Mouse (Mus musculus): ENCODE measurements around the gene Lsm12. TPM values are rescaled to one million over a fixed set of nuclear protein-coding genes. Genes with fewer than 3 reads are reported as not detected.

Lsm12 gene
- polyA plus RNA-seq, 1 experiment from 2014 or later = 83.4 TPM

DNA sequence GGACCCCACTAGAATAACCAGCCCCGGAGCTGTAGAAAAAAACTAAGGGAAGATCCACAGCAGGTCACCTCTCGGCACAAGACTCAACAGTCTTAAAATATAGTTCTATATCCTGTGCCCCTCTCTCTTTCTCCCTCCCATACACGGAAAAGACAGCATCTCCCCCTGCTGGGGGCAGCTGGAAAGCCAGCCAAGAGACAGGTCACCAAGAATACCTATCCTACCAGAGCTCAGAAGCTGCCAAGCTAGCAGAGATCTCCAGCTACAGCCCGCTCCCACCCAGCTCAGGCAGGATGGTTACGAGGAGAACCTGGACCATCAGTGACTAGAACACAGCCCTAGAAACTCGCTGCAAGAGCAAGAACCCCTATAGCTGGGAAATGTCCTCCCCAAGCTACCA, 38.1 kb upstream of the Lsm12 start:
- WGBS = 26% methylated on average over 6 of the region's 6 CpGs
- ATAC-seq (replicated peaks; ENCODE audit: insufficient number of reproducible peaks, insufficient read depth, low FRiP score, low read depth) = no peak
- no peak overlapping the region for H3K27ac ChIP-seq
- H3K36me3 ChIP-seq = no peaks in the 10 kb centered on the region
- peaks cover 94% of the 10 kb centered on the region for H3K4me1 ChIP-seq (replicated peaks)
- H3K27me3 ChIP-seq = no peaks in the 10 kb centered on the region
- H3K4me3 ChIP-seq = no peak overlapping the region
- no peak overlapping the region for H3K9ac ChIP-seq
- H3K9me3 ChIP-seq (replicated peaks) = no peaks in the 10 kb centered on the region
- H3K4me2 ChIP-seq = no peak overlapping the region

DNA sequence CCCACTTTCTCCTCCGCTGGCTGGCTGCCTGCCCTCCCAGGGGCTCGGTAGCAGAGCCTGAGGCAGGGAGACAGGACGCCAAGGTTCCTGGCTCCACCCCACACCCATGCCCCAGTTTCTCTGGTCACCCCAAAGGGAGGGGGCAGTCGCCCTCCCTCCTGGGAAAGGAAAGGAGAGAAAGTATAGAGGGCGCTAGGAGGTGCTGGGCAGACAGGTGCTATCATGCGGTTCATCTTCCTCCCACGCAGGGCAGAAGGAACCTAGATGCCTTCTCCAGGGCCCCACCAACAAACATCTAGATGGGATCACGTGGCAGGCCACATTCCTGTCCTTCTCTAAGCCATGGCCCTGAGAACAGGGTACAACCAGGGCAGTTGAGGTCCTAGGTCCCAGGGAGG, 36.9 kb upstream of the Lsm12 start:
- Histone ChIP-seq H3K27ac (0 out of 2 replicates have a peak overlapping the region, but pooled peaks have one; percentile 21), H3K4me1 (replicated peaks) (peaks cover 94% of the 10 kb centered on the region), H3K9ac (peak overlapping the region; percentile 13; the same call in 1 of the 2 replicates)

DNA sequence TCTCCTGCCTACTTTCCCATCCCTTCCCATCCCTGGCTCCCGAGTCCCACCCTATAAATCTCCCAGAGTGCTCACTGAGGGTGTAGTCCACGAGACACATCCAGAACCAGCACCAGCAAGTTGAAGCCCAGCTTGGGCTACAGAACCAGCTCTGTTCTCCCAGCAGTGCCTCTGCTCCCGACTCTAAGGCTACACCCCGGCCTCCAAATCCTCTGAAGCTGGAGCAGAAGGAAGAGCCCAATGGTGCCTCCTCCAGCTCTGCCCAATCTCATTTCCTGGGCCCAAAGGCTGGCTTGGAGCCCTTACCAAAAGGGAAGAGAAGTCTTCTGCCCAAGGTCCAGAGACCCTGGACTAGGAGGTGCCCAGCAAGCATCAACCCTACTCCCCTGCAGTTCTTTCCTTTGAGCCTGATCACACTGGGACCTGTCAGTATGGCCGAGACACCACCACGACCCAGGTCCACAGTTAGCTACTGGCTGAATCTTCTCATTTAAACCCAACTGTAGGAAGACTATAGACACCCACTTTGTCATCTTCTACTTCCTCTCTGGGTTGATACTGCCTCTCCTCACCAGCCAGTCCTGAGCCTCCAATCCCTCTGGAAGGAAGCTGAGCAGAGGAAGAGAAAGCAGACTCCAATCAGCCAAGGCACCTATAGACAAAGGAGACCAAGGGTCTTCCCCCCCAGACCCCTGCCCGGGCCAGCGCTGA, 36.3 kb upstream of the Lsm12 start:
- 82% methylated on average over 8 of the region's 8 CpGs for WGBS
- H3K27me3 ChIP-seq = no peaks in the 10 kb centered on the region
- ATAC-seq (replicated peaks; ENCODE audit: insufficient number of reproducible peaks, insufficient read depth, low FRiP score, low read depth) = no peak
- H3K36me3 ChIP-seq = no peaks in the 10 kb centered on the region
- H3K4me3 ChIP-seq = no peak overlapping the region
- peaks cover 92% of the 10 kb centered on the region for H3K4me1 ChIP-seq (replicated peaks)
- H3K27ac ChIP-seq = 0 out of 2 replicates have a peak overlapping the region, but pooled peaks have one; percentile 95
- H3K9ac ChIP-seq = peak overlapping the region; percentile 13; the same call in 1 of the 2 replicates
- no peaks in the 10 kb centered on the region for H3K9me3 ChIP-seq (replicated peaks)
- no peak overlapping the region for H3K4me2 ChIP-seq

More for the DNA sequence above, 36.9 kb upstream of the Lsm12 start:
- no peak for ATAC-seq (replicated peaks; ENCODE audit: insufficient number of reproducible peaks, insufficient read depth, low FRiP score, low read depth)
- H3K4me3 ChIP-seq = no peak overlapping the region
- H3K9me3 ChIP-seq (replicated peaks) = no peaks in the 10 kb centered on the region
- no peak overlapping the region for H3K4me2 ChIP-seq
- H3K36me3 ChIP-seq = no peaks in the 10 kb centered on the region
- 60% methylated on average over 8 of the region's 8 CpGs for WGBS
- H3K27me3 ChIP-seq = no peaks in the 10 kb centered on the region

DNA sequence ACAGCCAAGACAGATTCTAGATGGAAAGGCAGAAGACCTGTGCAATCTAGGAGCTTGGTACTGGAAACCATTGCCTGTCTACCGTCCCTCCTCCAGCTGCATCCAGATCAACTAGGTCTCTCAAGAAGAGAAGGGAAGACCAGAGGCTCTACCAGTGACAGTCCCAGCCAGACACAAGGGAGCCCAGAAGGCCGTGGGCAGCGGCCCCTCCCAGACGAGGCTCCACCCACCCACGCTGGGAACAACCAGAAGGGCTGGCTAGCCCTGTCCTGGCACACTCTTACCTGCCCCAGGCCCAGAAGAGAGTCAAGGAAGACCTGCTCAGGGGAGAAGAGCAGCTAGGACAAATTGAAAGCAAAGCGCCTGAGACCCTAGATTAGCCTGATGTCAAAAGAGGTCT, 35.4 kb upstream of the Lsm12 start:
- no peaks in the 10 kb centered on the region for H3K27me3 ChIP-seq
- H3K9ac ChIP-seq = no peak overlapping the region
- H3K4me3 ChIP-seq = no peak overlapping the region
- H3K9me3 ChIP-seq (replicated peaks) = no peaks in the 10 kb centered on the region
- H3K27ac ChIP-seq = peak overlapping the region; percentile 95
- H3K4me2 ChIP-seq = peak overlapping the region; percentile 83; the same call in 1 of the 2 replicates
- no peaks in the 10 kb centered on the region for H3K36me3 ChIP-seq
- peaks cover 92% of the 10 kb centered on the region for H3K4me1 ChIP-seq (replicated peaks)
- ATAC-seq (replicated peaks; ENCODE audit: insufficient number of reproducible peaks, insufficient read depth, low FRiP score, low read depth) = no peak
- 36% methylated on average over 6 of the region's 6 CpGs for WGBS

DNA sequence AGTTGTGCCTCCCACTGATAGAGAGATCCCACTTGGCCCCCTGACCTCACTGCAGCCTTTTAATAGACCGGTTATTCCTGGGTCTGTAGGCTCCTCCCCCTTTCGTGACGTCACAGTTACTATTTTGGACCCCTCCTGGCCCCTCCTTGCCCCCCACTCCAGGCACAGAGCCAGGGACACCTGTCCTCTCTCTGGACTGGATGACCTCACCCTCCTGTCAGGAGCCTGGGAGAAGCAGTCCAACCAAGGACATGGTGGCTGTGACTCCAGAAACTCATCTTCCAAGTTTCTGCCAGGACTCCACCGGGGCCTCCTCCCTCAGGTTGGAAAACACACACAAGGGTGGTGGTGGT, 34.9 kb upstream of the Lsm12 start:
- ATAC-seq (replicated peaks; ENCODE audit: insufficient number of reproducible peaks, insufficient read depth, low FRiP score, low read depth) = peak; percentile 40
- H3K27ac ChIP-seq = peak overlapping the region; percentile 95
- H3K36me3 ChIP-seq = no peaks in the 10 kb centered on the region
- peaks cover 92% of the 10 kb centered on the region for H3K4me1 ChIP-seq (replicated peaks)
- WGBS = 24% methylated on average over 4 of the region's 4 CpGs
- H3K4me2 ChIP-seq = peak overlapping the region; percentile 83
- H3K9ac ChIP-seq = peak overlapping the region; percentile 33; the same call in 1 of the 2 replicates
- no peaks in the 10 kb centered on the region for H3K27me3 ChIP-seq
- no peaks in the 10 kb centered on the region for H3K9me3 ChIP-seq (replicated peaks)
- peak overlapping the region; percentile 68; the same call in 1 of the 2 replicates for H3K4me3 ChIP-seq

DNA sequence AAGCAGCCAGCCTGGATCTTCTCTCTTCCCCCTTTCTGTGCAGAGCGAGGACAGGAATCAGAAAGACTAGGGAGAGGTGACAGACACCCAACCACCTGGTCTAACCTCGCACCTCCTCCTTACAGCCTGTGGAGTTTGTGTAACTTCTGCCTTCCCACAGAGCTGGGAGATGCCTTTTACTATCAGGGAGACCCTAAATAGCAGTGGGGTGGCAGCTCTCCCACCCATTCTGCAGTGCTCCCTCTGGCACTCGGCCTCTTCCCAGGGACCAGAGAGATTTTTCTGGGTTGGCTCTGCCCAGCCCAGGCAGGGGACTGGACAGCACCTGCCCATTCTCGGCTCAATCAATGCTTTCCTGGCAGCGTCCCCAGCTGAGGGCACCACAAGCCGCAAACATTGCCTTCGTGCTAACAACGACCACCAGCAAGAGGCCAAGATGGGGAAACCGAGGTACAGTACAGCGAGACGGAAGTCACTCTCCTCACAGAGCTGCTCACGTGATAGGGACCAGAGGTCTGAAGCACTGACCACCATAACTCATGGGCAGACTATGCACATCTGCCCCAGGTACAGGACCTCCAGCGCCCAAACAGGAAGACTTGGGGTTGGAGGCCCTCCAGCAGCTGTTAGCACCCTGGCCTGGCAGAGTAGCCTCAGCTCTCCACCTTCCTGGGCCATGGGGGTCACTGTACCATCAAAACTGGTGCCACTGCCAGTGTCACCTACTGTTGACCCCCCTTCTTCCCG, 34.3 kb upstream of the Lsm12 start:
- Histone ChIP-seq H3K27ac (peak overlapping the region; percentile 95), H3K9ac (peak overlapping the region; percentile 33; the same call in 1 of the 2 replicates), H3K9me3 (replicated peaks) (no peaks in the 10 kb centered on the region), H3K27me3 (no peaks in the 10 kb centered on the region), H3K36me3 (no peaks in the 10 kb centered on the region), H3K4me3 (peak overlapping the region; percentile 68), H3K4me1 (replicated peaks) (peaks cover 92% of the 10 kb centered on the region), H3K4me2 (peak overlapping the region; percentile 83)
- no peak for ATAC-seq (replicated peaks; ENCODE audit: insufficient number of reproducible peaks, insufficient read depth, low FRiP score, low read depth)
- WGBS = 37% methylated on average over 14 of the region's 14 CpGs

DNA sequence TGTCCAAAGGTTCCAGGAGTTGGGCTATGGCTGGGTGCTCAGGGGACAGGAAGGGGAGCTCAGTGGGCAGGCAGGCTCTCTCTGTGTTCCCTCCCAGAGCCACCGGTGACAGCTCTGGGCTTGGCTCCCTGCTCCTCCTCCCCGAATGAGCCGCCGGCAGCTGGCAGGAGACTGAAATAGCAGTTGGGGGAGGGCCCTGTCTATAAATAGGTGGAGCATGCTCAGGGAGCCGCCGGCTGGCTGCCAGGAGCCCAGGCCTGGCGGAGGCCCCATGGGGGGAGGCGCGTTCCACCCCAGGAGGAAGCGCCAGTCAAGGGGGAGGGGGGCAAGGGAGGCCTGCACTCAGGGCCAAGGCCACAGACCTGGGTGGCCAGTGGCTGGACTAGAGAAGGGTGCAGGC, 33.7 kb upstream of the Lsm12 start:
- peak; percentile 76 for ATAC-seq (replicated peaks; ENCODE audit: insufficient number of reproducible peaks, insufficient read depth, low FRiP score, low read depth)

DNA sequence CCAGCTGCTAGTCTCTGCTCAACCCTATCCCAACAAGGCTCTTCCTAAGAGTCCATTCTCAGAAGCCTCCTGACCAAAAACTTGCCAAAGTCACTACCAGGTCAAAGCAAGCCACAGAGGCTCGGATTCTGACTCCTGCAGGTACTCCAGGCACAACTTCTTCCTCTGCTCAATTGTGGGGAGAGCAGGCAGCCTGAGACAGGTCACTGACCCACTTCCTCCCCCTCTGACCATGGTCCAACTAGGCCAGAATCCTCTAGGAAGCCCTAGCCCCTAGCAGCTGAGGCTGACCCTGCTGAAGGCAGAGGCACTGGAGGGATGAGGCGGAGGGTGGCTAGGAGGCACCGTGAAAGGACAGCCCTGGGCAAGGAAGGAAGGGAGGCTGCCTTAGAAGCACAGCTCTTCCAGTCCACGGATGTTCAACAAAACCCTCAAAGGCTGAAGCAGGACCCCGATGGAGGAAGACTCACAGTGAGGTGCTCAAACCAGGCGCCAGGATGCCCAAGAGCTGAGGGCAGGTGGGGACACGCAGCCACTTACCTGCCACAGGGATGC, 32.9 kb upstream of the Lsm12 start:
- H3K9ac ChIP-seq = peak overlapping the region; percentile 80
- peak overlapping the region; percentile 68 for H3K4me3 ChIP-seq
- peaks cover 92% of the 10 kb centered on the region for H3K4me1 ChIP-seq (replicated peaks)
- no peaks in the 10 kb centered on the region for H3K9me3 ChIP-seq (replicated peaks)
- H3K4me2 ChIP-seq = peak overlapping the region; percentile 83
- 18% methylated on average over 7 of the region's 7 CpGs for WGBS
- no peak for ATAC-seq (replicated peaks; ENCODE audit: insufficient number of reproducible peaks, insufficient read depth, low FRiP score, low read depth)
- no peaks in the 10 kb centered on the region for H3K36me3 ChIP-seq
- H3K27me3 ChIP-seq = no peaks in the 10 kb centered on the region
- H3K27ac ChIP-seq = peak overlapping the region; percentile 95

More for the DNA sequence above, 33.7 kb upstream of the Lsm12 start:
- Histone ChIP-seq H3K4me1 (replicated peaks) (peaks cover 94% of the 10 kb centered on the region), H3K27ac (peak overlapping the region; percentile 95), H3K36me3 (no peaks in the 10 kb centered on the region), H3K9me3 (replicated peaks) (no peaks in the 10 kb centered on the region), H3K4me2 (peak overlapping the region; percentile 83), H3K27me3 (no peaks in the 10 kb centered on the region), H3K4me3 (peak overlapping the region; percentile 68), H3K9ac (peak overlapping the region; percentile 80)
- WGBS = 1% methylated on average over 10 of the region's 10 CpGs

DNA sequence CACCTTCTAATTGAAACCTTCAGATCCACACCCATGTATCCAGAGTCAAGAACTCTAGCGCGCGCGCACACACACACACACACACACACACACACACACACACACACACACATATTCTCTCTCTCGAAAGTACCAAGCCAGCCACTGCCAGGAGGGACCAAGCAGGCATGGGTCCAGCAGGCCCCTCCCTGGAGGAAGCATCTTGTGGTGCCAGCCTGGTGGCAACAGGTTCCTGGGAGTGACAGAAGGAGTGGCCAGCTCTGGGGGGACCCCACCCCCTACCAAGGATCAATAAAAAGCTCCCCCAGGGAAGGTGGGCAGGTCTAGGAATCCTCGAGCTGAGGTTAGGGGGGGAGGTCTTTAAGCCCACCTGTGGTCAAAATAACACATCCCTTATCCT, 32.3 kb upstream of the Lsm12 start:
- no peaks in the 10 kb centered on the region for H3K9me3 ChIP-seq (replicated peaks)
- no peak for ATAC-seq (replicated peaks; ENCODE audit: insufficient number of reproducible peaks, insufficient read depth, low FRiP score, low read depth)
- 29% methylated on average over 6 of the region's 6 CpGs for WGBS

DNA sequence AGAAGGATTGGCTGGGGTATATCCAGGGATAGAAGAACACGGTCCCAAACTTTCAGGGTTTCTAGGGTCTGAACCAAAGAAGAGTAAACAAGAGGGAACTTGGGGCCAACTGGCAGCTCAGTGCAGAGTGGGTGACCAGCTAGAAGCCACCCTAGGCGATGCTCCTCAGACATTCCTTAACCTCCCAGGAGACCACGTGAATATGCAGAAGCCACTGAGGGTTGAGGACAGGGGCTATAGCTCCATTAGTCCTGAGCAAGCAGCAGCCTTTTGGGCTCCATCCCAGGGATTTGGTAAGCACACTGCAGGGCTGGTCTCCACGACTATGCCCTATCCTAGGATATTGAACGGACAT, 31.8 kb upstream of the Lsm12 start:
- 22% methylated on average over 5 of the region's 5 CpGs for WGBS
- H3K27me3 ChIP-seq = no peaks in the 10 kb centered on the region
- peaks cover 92% of the 10 kb centered on the region for H3K4me1 ChIP-seq (replicated peaks)
- H3K27ac ChIP-seq = peak overlapping the region; percentile 95
- H3K36me3 ChIP-seq = no peaks in the 10 kb centered on the region
- H3K9me3 ChIP-seq (replicated peaks) = no peaks in the 10 kb centered on the region
- H3K4me2 ChIP-seq = peak overlapping the region; percentile 83
- ATAC-seq (replicated peaks; ENCODE audit: insufficient number of reproducible peaks, insufficient read depth, low FRiP score, low read depth) = no peak
- peak overlapping the region; percentile 68 for H3K4me3 ChIP-seq
- peak overlapping the region; percentile 80 for H3K9ac ChIP-seq

More for the DNA sequence above, 32.3 kb upstream of the Lsm12 start:
- Histone ChIP-seq H3K4me2 (peak overlapping the region; percentile 83), H3K4me1 (replicated peaks) (peaks cover 92% of the 10 kb centered on the region), H3K4me3 (peak overlapping the region; percentile 68), H3K27ac (peak overlapping the region; percentile 95), H3K9ac (peak overlapping the region; percentile 80), H3K27me3 (no peaks in the 10 kb centered on the region), H3K36me3 (no peaks in the 10 kb centered on the region)

DNA sequence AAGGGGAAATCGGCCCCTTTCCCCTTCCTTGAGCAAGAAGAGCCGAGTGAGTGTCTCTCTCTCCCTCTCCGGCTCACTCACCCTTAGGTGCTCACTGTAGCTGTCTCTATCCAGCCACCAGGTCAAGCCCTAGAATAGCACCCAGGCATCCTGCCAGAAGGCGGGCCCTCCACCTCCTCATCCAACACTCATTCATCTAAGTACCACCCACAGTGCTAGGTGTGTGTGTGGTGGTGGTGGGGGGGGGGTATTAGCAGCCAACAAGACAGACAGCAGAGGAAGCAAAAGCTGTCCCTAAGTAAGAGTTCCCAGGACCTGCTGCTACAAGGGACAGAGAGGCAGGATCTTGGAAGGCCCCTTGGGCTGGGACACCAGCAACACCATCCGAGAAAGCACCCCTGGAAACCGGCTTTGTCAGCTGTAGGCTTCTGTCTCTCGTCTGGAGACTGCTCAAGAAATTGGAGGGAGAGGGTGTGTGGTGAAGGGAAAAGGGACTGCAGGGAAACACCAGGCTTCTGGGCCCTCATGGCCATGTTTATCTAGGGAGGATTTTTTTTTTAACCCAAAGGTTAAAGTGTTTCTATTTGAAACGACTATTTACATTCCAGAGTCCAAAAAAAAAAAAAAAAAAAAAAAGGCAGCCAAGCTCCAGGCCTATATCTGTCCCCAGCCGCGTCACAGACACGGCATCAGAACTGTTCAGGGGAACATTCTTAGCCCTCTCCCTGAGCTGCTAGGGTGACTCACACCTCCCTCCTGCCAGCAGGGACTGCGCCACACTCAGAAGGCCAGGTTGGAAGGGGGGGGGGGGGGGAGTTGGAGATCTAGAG, 31.2 kb upstream of the Lsm12 start:
- Histone ChIP-seq H3K9me3 (replicated peaks) (no peaks in the 10 kb centered on the region), H3K9ac (peak overlapping the region; percentile 80), H3K4me1 (replicated peaks) (peaks cover 95% of the 10 kb centered on the region), H3K27ac (peak overlapping the region; percentile 95), H3K4me3 (peak overlapping the region; percentile 68), H3K4me2 (peak overlapping the region; percentile 83), H3K36me3 (no peaks in the 10 kb centered on the region), H3K27me3 (no peaks in the 10 kb centered on the region)
- ATAC-seq (replicated peaks; ENCODE audit: insufficient number of reproducible peaks, insufficient read depth, low FRiP score, low read depth) = peak; percentile 73
- WGBS = 15% methylated on average over 12 of the region's 12 CpGs
